ENCODE assay signal across 26 mouse cellular contexts in genomic region chr14:8514071-8514470, GRCm38 (mm10).
"Had no signal": no experiment of that assay in that cellular context is flagged by ENCODE, and none has a peak within 500 bp of the region (broad histone marks: within the 10 kb centered on the region; RNA-seq: fewer than 3 reads in every experiment).

No protein-coding gene starts in this region.

- H3K9me3 ChIP-seq: embryonic facial prominence, embryonic 10.5 days; embryonic facial prominence, embryonic 12.5 days; embryonic facial prominence, embryonic 13.5 days; embryonic facial prominence, embryonic 15.5 days; forebrain, embryonic 10.5 days; forebrain, embryonic 12.5 days; forebrain, embryonic 13.5 days; forebrain, embryonic 15.5 days; heart, embryonic 10.5 days had no signal

- H3K4me2 ChIP-seq: embryonic facial prominence, embryonic 12.5 days; embryonic facial prominence, embryonic 13.5 days; embryonic facial prominence, embryonic 15.5 days; forebrain, embryonic 12.5 days; forebrain, embryonic 13.5 days; forebrain, embryonic 15.5 days had no signal

- DNase-seq: cerebellum, adult 8-10 months; cerebellum, adult 9-10 months; cerebellum, adult 9-11 months; cerebellum, postnatal 10 days; cerebellum, postnatal 14 days; cerebellum, postnatal 25 days; cerebellum, postnatal 36 days; embryo, embryonic 11 days; gastrocnemius, adult 2 months; gastrocnemius, postnatal 10 days; gastrocnemius, postnatal 14 days; gastrocnemius, postnatal 25 days; gastrocnemius, postnatal 36 days; heart, adult 18-20 months; heart, adult 2 months had no signal

- H3K27ac ChIP-seq: embryonic facial prominence, embryonic 10.5 days; embryonic facial prominence, embryonic 12.5 days; embryonic facial prominence, embryonic 13.5 days; embryonic facial prominence, embryonic 15.5 days; forebrain, embryonic 12.5 days; forebrain, embryonic 15.5 days; gastrocnemius, adult 2 months; heart, adult 2 months; heart, embryonic 10.5 days had no signal

- H3K27me3 ChIP-seq: embryonic facial prominence, embryonic 12.5 days; embryonic facial prominence, embryonic 13.5 days; embryonic facial prominence, embryonic 15.5 days; forebrain, embryonic 12.5 days; forebrain, embryonic 13.5 days; forebrain, embryonic 15.5 days had no signal

- H3K4me3 ChIP-seq: embryonic facial prominence, embryonic 10.5 days; embryonic facial prominence, embryonic 12.5 days; embryonic facial prominence, embryonic 13.5 days; embryonic facial prominence, embryonic 15.5 days; erythroblast, embryonic 14.5 days; forebrain, embryonic 10.5 days; forebrain, embryonic 12.5 days; forebrain, embryonic 13.5 days; forebrain, embryonic 15.5 days; gastrocnemius, adult 2 months; heart, adult 2 months; heart, embryonic 10.5 days had no signal

- ATAC-seq: forebrain, embryonic 13.5 days; forebrain, embryonic 15.5 days; forebrain, embryonic 16.5 days had no signal

- H3K4me1 ChIP-seq: embryonic facial prominence, embryonic 10.5 days; embryonic facial prominence, embryonic 12.5 days; embryonic facial prominence, embryonic 13.5 days; embryonic facial prominence, embryonic 15.5 days; forebrain, embryonic 10.5 days; forebrain, embryonic 12.5 days; heart, embryonic 10.5 days had no signal

- H3K9ac ChIP-seq: embryonic facial prominence, embryonic 12.5 days; embryonic facial prominence, embryonic 13.5 days; embryonic facial prominence, embryonic 15.5 days; forebrain, embryonic 12.5 days; forebrain, embryonic 13.5 days; forebrain, embryonic 15.5 days had no signal

- H3K36me3 ChIP-seq: embryonic facial prominence, embryonic 10.5 days; embryonic facial prominence, embryonic 12.5 days; embryonic facial prominence, embryonic 13.5 days; embryonic facial prominence, embryonic 15.5 days; forebrain, embryonic 10.5 days; forebrain, embryonic 12.5 days; forebrain, embryonic 15.5 days; heart, embryonic 10.5 days had no signal
